Mouse (Mus musculus): ENCODE data around the gene Cap2.

The Cap2 gene

GRCm38 (mm10) chr13:46501800-46502389 lies at the start of gene Cap2:
Gene Cap2, plus strand, starts transcription at chr13:46501848.
- peak; percentile 64 for DNase-seq (ENCODE audit: low read depth, low spot score)

DNA sequence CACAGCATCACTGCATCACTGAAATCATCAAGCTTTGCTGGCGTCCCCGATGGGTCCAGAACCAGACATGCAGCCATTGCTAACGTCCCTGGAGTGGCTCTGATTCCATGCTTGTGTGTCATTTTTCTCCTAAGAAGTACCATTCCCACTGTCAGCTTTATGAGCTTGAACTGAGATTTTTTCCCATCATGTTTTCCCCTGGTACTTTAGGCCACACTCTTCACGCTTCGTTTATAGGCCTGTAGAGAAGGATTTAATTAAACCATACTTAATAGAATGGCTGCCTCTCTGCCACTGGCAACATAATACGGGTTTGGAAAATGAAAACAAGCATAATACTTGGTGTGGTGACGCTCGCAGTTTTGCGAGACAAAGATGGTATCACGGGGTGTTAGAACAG lies 42.1 kb upstream of the Cap2 start:
- no peak for DNase-seq (ENCODE audit: low read depth, low spot score)

- no peak for DNase-seq (ENCODE audit: low read depth, low spot score)
Measured at GRCm38 (mm10) chr13:46462280-46462679, 39.4 kb upstream of the Cap2 start.

DNA sequence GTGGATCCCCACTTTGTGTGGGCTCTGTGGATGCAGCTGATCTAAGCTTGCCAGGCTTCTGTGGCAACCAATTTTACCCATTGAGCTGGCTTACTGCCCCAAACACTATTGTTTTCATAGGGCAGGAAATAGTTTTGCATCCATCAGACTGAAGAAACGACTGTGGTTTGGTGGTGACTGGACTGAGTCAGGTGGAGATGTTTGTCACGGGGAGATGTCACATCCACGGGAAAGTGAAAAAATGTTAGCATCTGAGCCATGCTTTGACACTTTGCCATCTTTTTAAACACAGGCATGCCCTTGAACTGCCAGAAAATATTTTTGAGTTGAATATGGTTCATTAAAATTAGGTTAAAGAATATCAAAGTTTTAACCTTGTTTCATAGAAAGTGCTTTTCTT lies 37.9 kb upstream of the Cap2 start:
- DNase-seq (ENCODE audit: low read depth, low spot score) = no peak

DNA sequence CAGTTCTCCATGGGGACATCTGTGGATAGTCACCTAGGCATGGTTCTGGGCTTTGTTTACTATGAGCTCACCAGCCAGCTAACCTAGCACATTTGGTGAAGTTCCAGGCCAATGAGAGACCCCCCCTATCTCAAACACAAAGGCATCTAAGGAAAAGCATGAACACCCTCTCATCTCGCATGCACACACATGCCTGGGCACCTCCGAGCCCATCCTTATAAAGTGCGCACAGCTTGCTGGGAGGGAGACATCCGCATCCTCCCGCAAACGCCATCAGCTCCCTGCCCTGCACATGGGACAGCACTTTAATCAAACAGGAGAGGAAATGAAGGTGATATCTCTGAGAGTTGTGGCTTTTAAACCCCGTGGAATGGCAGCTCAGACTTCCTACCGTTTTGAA lies 33.4 kb upstream of the Cap2 start:
- DNase-seq (ENCODE audit: low read depth, low spot score) = no peak

DNA sequence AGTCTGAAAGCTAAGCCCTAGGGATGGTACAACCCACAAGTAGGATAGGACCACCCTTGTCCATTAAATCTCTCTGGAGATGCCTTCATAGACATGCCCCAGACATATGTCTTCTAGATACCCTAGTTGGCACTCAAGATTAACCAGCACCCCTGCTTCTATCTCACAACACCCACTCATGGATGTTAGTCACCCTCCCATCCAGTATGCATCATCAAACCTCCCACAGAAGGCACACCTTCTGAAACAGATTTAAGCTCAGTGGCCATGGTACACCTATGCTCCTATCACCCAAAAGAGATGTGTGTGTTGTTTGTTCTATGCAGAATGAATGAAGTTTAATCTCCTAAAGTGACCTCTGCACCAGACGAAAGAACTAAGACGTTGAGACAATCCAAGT lies 32.1 kb upstream of the Cap2 start:
- DNase-seq (ENCODE audit: low read depth, low spot score) = no peak

- no peak for DNase-seq (ENCODE audit: low read depth, low spot score)
Measured at GRCm38 (mm10) chr13:46481271-46481670, 20.4 kb upstream of the Cap2 start.

- DNase-seq (ENCODE audit: low read depth, low spot score) = no peak
Measured at GRCm38 (mm10) chr13:46485605-46486004, 16.0 kb upstream of the Cap2 start.

DNA sequence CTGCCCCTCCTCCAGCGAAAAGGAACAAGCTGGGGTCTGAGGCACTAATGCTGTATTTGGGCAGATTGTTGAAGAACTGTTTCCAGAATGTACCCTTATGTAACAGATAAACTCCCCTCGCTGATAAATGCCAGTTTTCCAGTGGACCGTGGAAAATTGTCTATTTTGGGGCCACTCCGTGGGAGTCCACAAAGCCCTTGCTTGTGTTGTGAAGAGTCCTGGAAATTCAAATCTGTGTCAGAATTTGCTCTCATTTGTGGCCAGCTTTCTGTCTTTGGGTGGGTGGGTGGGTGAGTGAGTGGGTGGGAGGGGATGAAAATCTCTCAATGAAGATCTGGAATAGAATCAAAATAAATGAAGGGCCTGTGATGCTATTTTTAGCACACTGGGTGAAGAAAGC lies 13.5 kb upstream of the Cap2 start:
- no peak for DNase-seq (ENCODE audit: low read depth, low spot score)

GRCm38 (mm10) chr13:46490644-46491043 lies 11.0 kb upstream of the Cap2 start:
- DNase-seq (ENCODE audit: low read depth, low spot score) = no peak

- DNase-seq (ENCODE audit: low read depth, low spot score) = peak; percentile 29
Measured at GRCm38 (mm10) chr13:46502390-46502891, 793 bp downstream of the Cap2 start.

DNA sequence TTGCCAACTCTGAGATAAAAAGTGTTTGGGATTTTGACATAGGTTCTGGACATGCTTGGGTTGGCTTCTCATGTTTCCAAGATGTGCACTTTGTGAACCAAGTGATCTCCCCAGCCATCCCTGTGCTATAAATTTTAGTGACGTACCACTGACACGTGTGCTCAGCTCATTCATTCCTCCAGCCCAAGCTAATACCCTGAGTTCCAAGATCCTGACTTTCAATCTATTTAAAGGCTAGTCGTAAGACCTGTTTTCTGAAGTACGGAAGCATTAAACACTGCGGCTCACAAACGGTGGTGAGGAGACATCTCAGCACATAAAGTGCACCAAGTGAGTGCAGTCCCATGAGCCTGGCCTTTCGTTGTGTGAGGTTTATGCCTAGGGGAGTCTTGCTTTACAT lies 6.3 kb downstream of the Cap2 start:
- no peak for DNase-seq (ENCODE audit: low read depth, low spot score)

- no peak for DNase-seq (ENCODE audit: low read depth, low spot score)
Measured at GRCm38 (mm10) chr13:46508823-46509222, 7.2 kb downstream of the Cap2 start.

GRCm38 (mm10) chr13:46510460-46510859 lies 8.8 kb downstream of the Cap2 start:
- DNase-seq (ENCODE audit: low read depth, low spot score) = no peak

GRCm38 (mm10) chr13:46514484-46514883 lies 12.8 kb downstream of the Cap2 start:
- no peak for DNase-seq (ENCODE audit: low read depth, low spot score)

DNA sequence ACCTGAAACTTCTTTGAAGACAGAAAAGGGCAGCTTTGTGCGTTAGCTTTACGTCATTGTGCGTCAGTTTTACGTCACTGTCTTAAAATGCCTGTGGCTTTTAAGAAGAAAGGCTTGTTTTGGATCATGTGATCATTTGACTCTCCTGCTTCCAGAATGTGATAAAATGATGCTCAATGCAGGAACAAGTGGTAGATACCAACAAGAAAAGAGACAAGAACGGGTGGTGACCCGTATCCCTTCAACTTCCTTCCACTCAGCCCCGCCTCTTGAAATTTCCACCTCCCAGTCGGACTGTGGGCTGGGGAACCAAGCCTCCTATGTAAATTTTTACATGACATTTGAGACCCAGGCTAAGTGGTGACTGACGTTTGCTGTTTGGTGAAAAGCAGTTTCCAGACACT lies 13.5 kb downstream of the Cap2 start:
- no peak for DNase-seq (ENCODE audit: low read depth, low spot score)

- DNase-seq (ENCODE audit: low read depth, low spot score) = no peak
Measured at GRCm38 (mm10) chr13:46515524-46515923, 13.9 kb downstream of the Cap2 start.

GRCm38 (mm10) chr13:46516183-46516582 lies 14.5 kb downstream of the Cap2 start:
- DNase-seq (ENCODE audit: low read depth, low spot score) = peak; percentile 85

DNA sequence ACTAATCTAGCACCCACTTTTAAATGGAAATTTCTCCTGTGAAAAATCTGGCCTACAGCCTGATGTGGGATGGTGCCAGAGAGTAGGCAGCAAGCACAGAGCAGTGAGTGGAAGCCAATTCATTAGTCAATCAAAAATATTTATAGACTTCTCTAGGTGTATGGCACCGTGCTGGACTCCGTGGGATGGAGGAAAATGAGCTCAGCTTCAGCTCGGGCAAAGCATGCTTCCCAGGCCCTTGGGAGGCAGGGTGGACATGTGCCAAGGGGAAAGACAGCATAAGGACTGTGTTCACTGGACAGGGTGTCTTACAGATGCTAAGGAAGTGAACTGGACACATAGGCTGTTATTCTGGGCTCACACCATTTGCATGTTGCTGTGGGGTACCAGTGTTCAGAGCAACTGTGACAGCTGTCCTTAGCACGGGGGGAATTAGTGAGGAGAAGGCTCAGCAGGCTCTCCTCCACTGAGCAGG lies 15.6 kb downstream of the Cap2 start:
- no peak for DNase-seq (ENCODE audit: low read depth, low spot score)

GRCm38 (mm10) chr13:46521482-46521881 lies 19.8 kb downstream of the Cap2 start:
- DNase-seq (ENCODE audit: low read depth, low spot score) = no peak

DNA sequence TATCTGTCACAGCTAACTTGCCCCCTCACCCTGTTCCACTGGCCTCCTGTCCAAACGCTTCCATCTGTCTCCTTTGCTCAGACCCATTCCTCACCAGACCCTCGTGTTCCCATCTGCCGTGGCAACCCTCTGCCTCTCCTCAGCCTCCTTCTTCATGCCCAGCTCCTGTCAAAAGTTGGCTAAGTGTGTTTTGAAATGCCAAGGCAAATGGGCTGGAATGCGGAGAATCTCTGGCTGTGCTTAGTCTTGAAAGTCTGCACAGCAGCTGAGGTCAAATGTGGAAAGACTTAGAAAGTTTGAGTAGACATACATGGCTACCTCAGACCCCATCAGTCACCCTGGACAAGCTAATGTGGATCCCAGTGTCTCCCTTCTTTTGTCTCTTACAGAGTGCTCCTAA lies 21.1 kb downstream of the Cap2 start:
- DNase-seq (ENCODE audit: low read depth, low spot score) = no peak

DNA sequence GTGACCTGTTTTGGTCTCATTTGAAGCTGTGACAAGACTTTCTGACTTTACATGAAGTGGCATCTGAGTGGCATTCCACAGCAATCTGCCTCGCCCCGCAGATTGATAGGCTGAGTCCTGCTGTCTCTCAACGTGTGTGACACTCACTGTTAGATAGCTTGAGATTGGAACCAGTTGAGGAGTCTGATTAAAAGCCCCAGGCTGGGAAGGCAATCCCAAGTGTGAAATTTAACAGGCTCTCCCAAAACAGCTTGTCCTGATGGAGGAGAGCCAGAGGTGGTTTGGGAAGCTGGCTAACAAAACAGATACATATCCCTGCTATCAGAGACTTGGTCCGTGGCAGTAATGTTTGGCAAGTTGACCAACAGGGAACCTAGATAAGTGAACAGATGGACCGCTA lies 21.6 kb downstream of the Cap2 start:
- DNase-seq (ENCODE audit: low read depth, low spot score) = peak; percentile 22

- no peak for DNase-seq (ENCODE audit: low read depth, low spot score)
Measured at GRCm38 (mm10) chr13:46523712-46524111, 22.1 kb downstream of the Cap2 start.

Measured in ZHBTc4 (cell line).